Mouse (Mus musculus): ENCODE measurements at regions not wholly inside any gene's neighbourhood (a gene's known extent, or its start where the extent isn't known, plus 50 kb on each side); places are given as distances from the start of the nearest gene placed in this dataset.

DNA sequence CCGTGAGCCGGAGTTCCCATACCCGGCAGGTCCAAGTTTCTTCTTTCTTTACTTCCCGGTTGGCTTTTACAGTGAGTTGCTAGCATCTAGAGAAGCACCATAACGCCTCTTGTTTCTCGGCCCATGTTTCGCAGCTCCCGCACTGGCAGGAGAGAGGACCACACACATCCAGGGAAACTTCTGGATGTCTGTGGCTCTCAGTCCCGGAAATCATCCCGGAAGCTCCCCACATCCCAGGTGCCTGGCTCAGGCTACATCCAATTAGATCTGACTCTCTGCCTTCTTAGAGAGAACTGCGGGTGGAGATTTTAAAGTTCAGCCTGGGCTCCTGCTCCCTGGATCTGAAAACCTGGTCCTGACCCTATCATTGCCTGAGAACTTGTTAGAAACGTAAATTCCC is 146.8 kb upstream of the Mylip start:
- Histone ChIP-seq H3K4me2 (replicated peaks; ENCODE audit: low read depth) (no peak overlapping the region), H3K27me3 (ENCODE audit: control insufficient read depth, insufficient read depth, low read length) (no peaks in the 10 kb centered on the region), H3K36me3 (ENCODE audit: control insufficient read depth, insufficient read depth, low read length) (no peaks in the 10 kb centered on the region), H3K27ac (replicated peaks) (no peak overlapping the region), H3K9me3 (ENCODE audit: control insufficient read depth, low read length) (no peaks in the 10 kb centered on the region), H3K9ac (ENCODE audit: low read length) (no peak overlapping the region), H3K4me3 (ENCODE audit: low read depth, low read length) (no peak overlapping the region), H3K4me1 (replicated peaks; ENCODE audit: control insufficient read depth, insufficient read depth) (no peaks in the 10 kb centered on the region)
- DNase-seq (ENCODE audit: low spot score) (no peak), ATAC-seq (ENCODE audit: low FRiP score, low TSS enrichment) (no peak)
- TF ChIP-seq CTCF (IDR thresholded peaks at IDR 0.05; ENCODE audit: low read depth) = no peak
- no peak for TF ChIP-seq EP300 (optimal IDR thresholded peaks at IDR 0.05)
- 75% methylated on average over 12 of the region's 12 CpGs for WGBS

DNA sequence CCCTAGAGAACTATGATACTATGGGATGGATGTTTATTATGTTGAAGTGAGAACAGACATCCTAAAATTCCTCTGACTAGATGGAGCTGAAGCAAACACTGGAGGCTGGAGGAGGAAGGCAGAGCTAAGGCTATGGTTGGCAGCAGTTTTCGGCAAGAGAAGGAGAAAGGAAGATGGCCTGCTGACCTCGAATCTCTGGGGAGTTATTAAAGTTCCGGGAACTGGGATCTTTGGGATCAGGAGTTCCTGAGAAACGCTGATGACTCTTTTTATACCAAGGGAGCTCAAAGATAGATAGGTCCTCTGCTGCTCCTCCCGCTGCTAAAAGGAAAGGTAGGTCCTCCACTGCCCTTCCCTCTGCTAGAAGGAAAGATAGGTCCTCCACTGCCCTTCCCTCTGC is 143.9 kb upstream of the Mylip start:
- ATAC-seq (ENCODE audit: low FRiP score, low TSS enrichment) (no peak), DNase-seq (ENCODE audit: low spot score) (no peak)
- no peaks in the 10 kb centered on the region for H3K36me3 ChIP-seq (ENCODE audit: control insufficient read depth, insufficient read depth, low read length)
- no peaks in the 10 kb centered on the region for H3K4me1 ChIP-seq (replicated peaks; ENCODE audit: control insufficient read depth, insufficient read depth)
- 65% methylated on average over 5 of the region's 5 CpGs for WGBS
- H3K9me3 ChIP-seq (ENCODE audit: control insufficient read depth, low read length) = no peaks in the 10 kb centered on the region
- no peaks in the 10 kb centered on the region for H3K27me3 ChIP-seq (ENCODE audit: control insufficient read depth, insufficient read depth, low read length)
- H3K9ac ChIP-seq (ENCODE audit: low read length) = no peak overlapping the region
- no peak for TF ChIP-seq EP300 (optimal IDR thresholded peaks at IDR 0.05)
- no peak for TF ChIP-seq CTCF (IDR thresholded peaks at IDR 0.05; ENCODE audit: low read depth)
- H3K27ac ChIP-seq (replicated peaks) = no peak overlapping the region
- no peak overlapping the region for H3K4me3 ChIP-seq (ENCODE audit: low read depth, low read length)
- H3K4me2 ChIP-seq (replicated peaks; ENCODE audit: low read depth) = no peak overlapping the region

DNA sequence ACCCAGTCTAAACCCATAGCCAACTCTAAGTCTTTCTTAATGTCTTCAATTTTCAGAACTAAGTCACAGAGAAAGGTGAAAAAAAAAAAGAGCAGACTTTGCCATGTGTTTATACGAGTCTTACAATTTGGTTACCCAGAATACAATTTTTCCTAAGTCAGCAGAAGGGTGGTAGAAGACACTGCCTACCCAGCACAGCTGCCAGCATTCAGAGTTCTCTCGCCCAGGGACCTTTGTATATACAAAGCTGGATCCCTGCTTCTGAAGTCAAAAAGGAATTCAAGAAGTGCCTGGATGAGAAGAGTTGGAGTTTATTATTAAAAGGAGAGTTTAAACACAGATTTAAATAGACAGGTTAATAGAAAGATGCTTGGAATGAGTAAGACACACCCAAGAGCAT is 143.2 kb upstream of the Mylip start:
- H3K4me3 ChIP-seq (ENCODE audit: low read depth, low read length) = no peak overlapping the region
- H3K4me2 ChIP-seq (replicated peaks; ENCODE audit: low read depth) = no peak overlapping the region
- TF ChIP-seq EP300 (optimal IDR thresholded peaks at IDR 0.05) (no peak), CTCF (IDR thresholded peaks at IDR 0.05; ENCODE audit: low read depth) (no peak)
- ATAC-seq (ENCODE audit: low FRiP score, low TSS enrichment) (no peak), DNase-seq (ENCODE audit: low spot score) (no peak)
- H3K36me3 ChIP-seq (ENCODE audit: control insufficient read depth, insufficient read depth, low read length) = no peaks in the 10 kb centered on the region
- H3K9ac ChIP-seq (ENCODE audit: low read length) = no peak overlapping the region
- no peaks in the 10 kb centered on the region for H3K9me3 ChIP-seq (ENCODE audit: control insufficient read depth, low read length)
- no peak overlapping the region for H3K27ac ChIP-seq (replicated peaks)
- no peaks in the 10 kb centered on the region for H3K4me1 ChIP-seq (replicated peaks; ENCODE audit: control insufficient read depth, insufficient read depth)
- H3K27me3 ChIP-seq (ENCODE audit: control insufficient read depth, insufficient read depth, low read length) = no peaks in the 10 kb centered on the region
- 53% methylated on average over 2 of the region's 2 CpGs for WGBS

DNA sequence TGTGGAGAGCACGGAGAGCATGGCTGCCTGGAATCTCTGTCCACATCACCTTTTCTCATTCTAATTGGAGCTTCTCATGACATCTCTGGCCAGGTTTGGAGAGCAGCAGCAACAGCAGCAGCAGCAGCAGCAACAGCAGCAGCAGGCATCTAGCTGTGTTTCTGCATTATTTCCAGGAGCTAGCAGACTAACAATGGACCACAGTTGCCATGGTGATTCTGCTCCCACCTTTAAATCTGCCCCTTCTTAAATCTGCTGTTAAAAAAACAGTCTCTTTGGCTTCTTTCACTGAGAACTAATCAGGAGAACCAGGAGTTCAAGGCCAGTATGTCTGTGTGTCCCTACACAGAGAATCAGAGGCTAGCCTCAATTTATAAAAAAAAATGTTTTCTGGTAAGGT is 139.5 kb upstream of the Mylip start:
- Histone ChIP-seq H3K9me3 (ENCODE audit: control insufficient read depth, low read length) (no peaks in the 10 kb centered on the region), H3K9ac (ENCODE audit: low read length) (no peak overlapping the region), H3K4me1 (replicated peaks; ENCODE audit: control insufficient read depth, insufficient read depth) (no peaks in the 10 kb centered on the region), H3K27ac (replicated peaks) (no peak overlapping the region), H3K27me3 (ENCODE audit: control insufficient read depth, insufficient read depth, low read length) (no peaks in the 10 kb centered on the region), H3K36me3 (ENCODE audit: control insufficient read depth, insufficient read depth, low read length) (no peaks in the 10 kb centered on the region), H3K4me2 (replicated peaks; ENCODE audit: low read depth) (no peak overlapping the region), H3K4me3 (ENCODE audit: low read depth, low read length) (no peak overlapping the region)
- 81% methylated on average over 1 of the region's 1 CpGs for WGBS
- no peak for ATAC-seq (ENCODE audit: low FRiP score, low TSS enrichment)
- no peak for DNase-seq (ENCODE audit: low spot score)
- TF ChIP-seq CTCF (IDR thresholded peaks at IDR 0.05; ENCODE audit: low read depth) = no peak

DNA sequence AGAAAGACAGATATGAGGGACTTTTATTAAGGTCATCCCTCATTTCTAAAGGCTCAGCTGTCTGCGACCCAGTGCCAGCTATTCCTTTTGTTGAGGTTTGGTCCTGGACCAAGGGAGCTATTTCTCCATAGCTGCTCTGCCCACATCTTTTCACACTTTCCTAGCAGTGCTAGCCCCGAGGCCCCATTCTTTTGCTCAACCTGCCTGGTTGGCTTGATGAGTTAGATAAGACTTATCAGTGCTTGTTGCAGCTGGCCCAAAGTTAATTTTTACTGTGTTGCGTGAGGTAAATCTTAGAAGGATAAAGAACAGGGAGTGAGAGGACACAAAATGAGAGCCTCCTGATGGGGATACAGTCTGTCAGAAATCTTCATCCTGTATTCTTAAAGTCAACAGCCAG is 138.5 kb upstream of the Mylip start:
- no peak for DNase-seq (ENCODE audit: low spot score)
- Histone ChIP-seq H3K4me3 (ENCODE audit: low read depth, low read length) (no peak overlapping the region), H3K4me2 (replicated peaks; ENCODE audit: low read depth) (no peak overlapping the region), H3K27me3 (ENCODE audit: control insufficient read depth, insufficient read depth, low read length) (no peaks in the 10 kb centered on the region), H3K9ac (ENCODE audit: low read length) (no peak overlapping the region), H3K4me1 (replicated peaks; ENCODE audit: control insufficient read depth, insufficient read depth) (no peaks in the 10 kb centered on the region), H3K27ac (replicated peaks) (no peak overlapping the region), H3K36me3 (ENCODE audit: control insufficient read depth, insufficient read depth, low read length) (no peaks in the 10 kb centered on the region), H3K9me3 (ENCODE audit: control insufficient read depth, low read length) (no peaks in the 10 kb centered on the region)
- TF ChIP-seq CTCF (IDR thresholded peaks at IDR 0.05; ENCODE audit: low read depth) (no peak), EP300 (optimal IDR thresholded peaks at IDR 0.05) (no peak)
- 42% methylated on average over 3 of the region's 3 CpGs for WGBS
- ATAC-seq (ENCODE audit: low FRiP score, low TSS enrichment) = no peak

DNA sequence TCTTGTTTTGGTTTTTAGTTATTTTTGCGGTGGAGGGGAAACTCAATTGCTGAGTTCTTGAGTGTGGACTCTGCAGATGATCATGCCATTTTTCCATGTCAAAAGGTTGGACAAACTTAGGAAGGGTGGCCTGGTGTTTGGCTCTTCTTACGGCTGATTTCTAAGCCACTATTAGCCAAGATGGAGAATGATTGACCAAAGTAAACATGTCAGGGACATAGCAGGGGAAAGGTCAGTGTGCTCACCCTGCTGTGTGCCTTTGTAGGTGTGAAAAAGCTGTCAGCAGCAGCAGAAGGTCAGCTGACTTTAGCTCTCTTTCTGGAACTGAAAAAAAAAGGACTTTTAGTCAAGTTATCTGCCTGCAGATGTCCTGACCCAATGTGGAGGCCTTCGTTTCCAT is 137.4 kb upstream of the Mylip start:
- 52% methylated on average over 3 of the region's 3 CpGs for WGBS
- no peak for ATAC-seq (ENCODE audit: low FRiP score, low TSS enrichment)
- TF ChIP-seq CTCF (IDR thresholded peaks at IDR 0.05; ENCODE audit: low read depth) = no peak
- no peak for TF ChIP-seq EP300 (optimal IDR thresholded peaks at IDR 0.05)

More for the DNA sequence above, 137.4 kb upstream of the Mylip start:
- Histone ChIP-seq H3K27ac (replicated peaks) (no peak overlapping the region), H3K27me3 (ENCODE audit: control insufficient read depth, insufficient read depth, low read length) (no peaks in the 10 kb centered on the region), H3K9me3 (ENCODE audit: control insufficient read depth, low read length) (no peaks in the 10 kb centered on the region), H3K36me3 (ENCODE audit: control insufficient read depth, insufficient read depth, low read length) (no peaks in the 10 kb centered on the region), H3K9ac (ENCODE audit: low read length) (no peak overlapping the region), H3K4me3 (ENCODE audit: low read depth, low read length) (no peak overlapping the region), H3K4me2 (replicated peaks; ENCODE audit: low read depth) (no peak overlapping the region), H3K4me1 (replicated peaks; ENCODE audit: control insufficient read depth, insufficient read depth) (no peaks in the 10 kb centered on the region)
- DNase-seq (ENCODE audit: low spot score) = no peak

All from stomach, postnatal 0 days (tissue).